Mouse (Mus musculus) liver, embryonic 11.5 days (tissue): Measurements from ENCODE around the gene Npepl1. TPM values are rescaled to one million over a fixed set of nuclear protein-coding genes. Genes with fewer than 3 reads are reported as not detected.

Source experiments
- ATAC-seq: fragments of 200-750 bp; cut with Nextera tagmentation; replicated peaks from 2 replicates; pipeline ENCODE4 v1.8.0; 2017; ENCODE audit warnings: moderate number of reproducible peaks, mild to moderate bottlenecking, moderate TSS enrichment, moderate library complexity; ENCODE audit not compliant: low FRiP score
- DNase-seq: peaks from one replicate; pipeline ENCODE4 v3.0.0-alpha.2; 2017; ENCODE audit warnings: low spot score
- H3K27ac ChIP-seq: fragments of 300-500 bp; sonication (generic); 2 replicates; pipeline ENCODE4 v1.5.1; 2014; ENCODE audit warnings: mild to moderate bottlenecking, low read depth, low read length, control low read depth
- H3K27me3 ChIP-seq: fragments of 300-500 bp; sonication (generic); replicated peaks from 2 replicates; pipeline ENCODE4 v1.6.1; 2014; ENCODE audit warnings: low read length, mixed read lengths; ENCODE audit not compliant: control insufficient read depth, insufficient read depth
- H3K36me3 ChIP-seq: fragments of 300-500 bp; sonication (generic); 2 replicates; pipeline ENCODE4 v1.6.1; 2014; ENCODE audit warnings: mild to moderate bottlenecking, low read length, moderate library complexity, mixed read lengths; ENCODE audit not compliant: control insufficient read depth, insufficient read depth
- H3K4me1 ChIP-seq: fragments of 300-500 bp; sonication (generic); replicated peaks from 2 replicates; pipeline ENCODE4 v1.6.1; 2014; ENCODE audit warnings: low read length, mixed read lengths; ENCODE audit not compliant: control insufficient read depth, insufficient read depth
- H3K4me2 ChIP-seq: fragments of 300-500 bp; sonication (generic); 2 replicates; pipeline ENCODE4 v1.6.1; 2014; ENCODE audit warnings: mild to moderate bottlenecking, control low read depth, moderate library complexity
- H3K4me3 ChIP-seq: fragments of 300-500 bp; sonication (generic); 2 replicates; pipeline ENCODE4 v1.5.1; 2014; ENCODE audit warnings: low read depth, low read length, control low read depth
- H3K9ac ChIP-seq: fragments of 300-500 bp; sonication (generic); 2 replicates; pipeline ENCODE4 v1.6.1; 2014; ENCODE audit warnings: low read depth, low read length, control low read depth
- H3K9me3 ChIP-seq: fragments of 300-500 bp; sonication (generic); 2 replicates; pipeline ENCODE4 v1.6.1; 2016; ENCODE audit warnings: low read length, inconsistent platforms, mixed read lengths; ENCODE audit not compliant: control insufficient read depth
- WGBS: fragments of 180-500 bp; shearing (Covaris S2); extraction: QIAGEN DNeasy Blood & Tissue Kit; methylation state at CpG from one replicate; pipeline ENCODE4 v1.1.7; 2014; 5-methylcytosine and 5-hydroxymethylcytosine counted together
- polyA plus RNA-seq: library from polyadenylated mRNA; unstranded; fragments of >200 nt; fragmentation: Nextera tagmentation; extraction: Ambion mirVana; gene quantifications from 2 replicates; pipeline ENCODE4 v1.2.1, GENCODE M21; 2014

Gene Npepl1
- polyA plus RNA-seq, 1 experiment from 2014 or later = 59.1 TPM

DNA sequence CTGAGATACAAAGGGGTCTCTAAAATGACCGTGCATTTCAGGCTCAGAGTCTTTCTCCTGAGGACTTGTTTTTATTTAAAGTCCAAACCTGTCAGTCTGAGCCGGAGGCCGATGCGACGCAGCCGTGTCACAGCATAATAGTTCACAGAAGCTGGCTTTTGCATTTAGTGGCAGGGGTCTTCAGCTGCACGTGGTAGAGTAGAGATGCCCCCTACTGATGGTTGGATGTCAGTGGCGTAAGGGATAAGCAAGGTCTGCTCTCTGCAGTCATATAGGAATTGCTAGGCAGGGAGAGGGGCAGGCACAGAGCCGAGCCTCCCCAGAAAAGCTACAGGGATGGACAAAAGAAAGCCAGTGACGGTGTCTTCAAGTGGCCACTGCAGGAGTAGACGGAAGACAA, 8.0 kb downstream of the Npepl1 start:
- WGBS = 75% methylated on average over 11 of the region's 11 CpGs
- H3K9me3 ChIP-seq = no peaks in the 10 kb centered on the region
- no peak overlapping the region for H3K27ac ChIP-seq
- H3K4me2 ChIP-seq = no peak overlapping the region
- peaks cover 33% of the 10 kb centered on the region for H3K36me3 ChIP-seq
- H3K4me3 ChIP-seq = no peak overlapping the region
- no peaks in the 10 kb centered on the region for H3K4me1 ChIP-seq
- no peak overlapping the region for H3K9ac ChIP-seq
- no peaks in the 10 kb centered on the region for H3K27me3 ChIP-seq
- DNase-seq (no peak), ATAC-seq (no peak)

DNA sequence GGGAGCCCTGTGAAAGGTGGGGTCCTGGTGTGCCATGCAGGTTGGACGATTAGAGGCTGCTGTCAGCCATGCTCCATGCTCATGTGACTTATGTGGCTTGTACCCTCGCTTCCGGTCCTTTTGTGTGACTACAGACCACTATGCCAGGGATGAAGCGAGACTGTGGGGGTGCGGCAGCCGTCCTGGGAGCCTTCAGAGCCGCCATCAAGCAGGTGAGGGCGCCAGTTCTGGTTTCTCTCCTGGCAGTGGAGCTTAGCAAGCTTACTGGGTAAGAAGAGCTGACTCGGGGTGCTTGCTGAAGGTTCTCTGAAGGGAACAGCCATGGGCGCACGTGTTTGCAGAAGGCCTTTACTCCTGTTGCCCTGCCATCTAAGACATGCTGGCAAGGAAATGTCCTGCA, 9.1 kb downstream of the Npepl1 start:
- Histone ChIP-seq H3K4me2 (no peak overlapping the region), H3K9me3 (no peaks in the 10 kb centered on the region), H3K36me3 (peaks cover 41% of the 10 kb centered on the region), H3K9ac (no peak overlapping the region), H3K27ac (no peak overlapping the region), H3K4me3 (no peak overlapping the region), H3K27me3 (no peaks in the 10 kb centered on the region), H3K4me1 (no peaks in the 10 kb centered on the region)
- DNase-seq (no peak), ATAC-seq (no peak)
- WGBS = 91% methylated on average over 11 of the region's 11 CpGs

DNA sequence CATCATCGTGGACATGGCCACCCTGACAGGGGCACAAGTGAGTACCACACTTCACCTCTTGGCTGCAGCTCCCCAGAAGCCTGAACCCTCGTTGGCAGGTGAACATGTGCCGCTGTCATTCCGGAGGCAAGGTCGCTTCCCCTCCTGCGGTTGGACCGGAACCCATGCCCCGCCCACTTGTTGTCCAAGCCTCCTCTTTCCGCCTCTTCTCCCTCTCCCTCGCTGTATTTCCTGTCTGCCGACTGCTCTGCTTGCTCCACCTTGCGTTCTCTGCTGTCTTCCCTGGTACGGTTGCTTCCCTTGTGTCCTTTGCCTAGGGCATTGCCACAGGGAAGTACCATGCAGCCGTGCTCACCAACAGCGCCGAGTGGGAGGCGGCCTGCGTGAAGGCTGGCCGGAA, 10.5 kb downstream of the Npepl1 start:
- 90% methylated on average over 19 of the region's 19 CpGs for WGBS
- peaks cover 36% of the 10 kb centered on the region for H3K36me3 ChIP-seq
- no peak for ATAC-seq
- no peak for DNase-seq
- H3K4me1 ChIP-seq = no peaks in the 10 kb centered on the region
- H3K27ac ChIP-seq = no peak overlapping the region
- H3K4me3 ChIP-seq = no peak overlapping the region
- H3K4me2 ChIP-seq = no peak overlapping the region
- H3K27me3 ChIP-seq = no peaks in the 10 kb centered on the region
- no peaks in the 10 kb centered on the region for H3K9me3 ChIP-seq
- no peak overlapping the region for H3K9ac ChIP-seq

DNA sequence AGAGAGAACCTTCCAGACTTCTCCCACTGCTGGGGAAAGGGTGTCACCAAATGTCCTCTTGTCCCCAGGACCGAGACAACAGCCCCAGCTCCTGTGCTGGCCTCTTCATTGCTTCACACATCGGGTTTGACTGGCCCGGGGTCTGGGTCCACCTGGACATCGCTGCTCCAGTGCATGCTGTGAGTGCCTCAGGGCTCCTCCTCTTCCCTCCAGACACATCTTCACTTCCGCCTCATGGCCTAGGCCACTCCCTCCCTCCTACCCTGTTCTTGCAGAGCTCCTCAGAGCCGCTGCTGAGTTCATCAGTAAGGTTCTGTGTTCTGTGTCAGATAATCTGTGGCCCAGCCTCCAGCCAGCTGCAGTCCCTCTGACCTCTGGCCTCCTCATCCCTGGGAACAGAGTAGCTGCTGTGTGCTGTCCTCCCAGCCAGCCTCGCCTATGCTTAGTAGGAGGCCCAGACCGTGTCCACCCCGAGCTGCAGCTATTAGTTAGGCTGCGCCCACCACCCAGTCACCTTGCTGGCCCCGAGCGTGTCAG, 11.3 kb downstream of the Npepl1 start:
- H3K27me3 ChIP-seq = no peaks in the 10 kb centered on the region
- no peak overlapping the region for H3K27ac ChIP-seq
- DNase-seq (peak; percentile 28), ATAC-seq (peak; percentile 15; the same call in 1 of the 2 replicates)
- H3K9ac ChIP-seq = no peak overlapping the region
- no peak overlapping the region for H3K4me2 ChIP-seq
- peaks cover 36% of the 10 kb centered on the region for H3K36me3 ChIP-seq
- 79% methylated on average over 12 of the region's 12 CpGs for WGBS
- H3K9me3 ChIP-seq = no peaks in the 10 kb centered on the region
- no peaks in the 10 kb centered on the region for H3K4me1 ChIP-seq
- H3K4me3 ChIP-seq = no peak overlapping the region

DNA sequence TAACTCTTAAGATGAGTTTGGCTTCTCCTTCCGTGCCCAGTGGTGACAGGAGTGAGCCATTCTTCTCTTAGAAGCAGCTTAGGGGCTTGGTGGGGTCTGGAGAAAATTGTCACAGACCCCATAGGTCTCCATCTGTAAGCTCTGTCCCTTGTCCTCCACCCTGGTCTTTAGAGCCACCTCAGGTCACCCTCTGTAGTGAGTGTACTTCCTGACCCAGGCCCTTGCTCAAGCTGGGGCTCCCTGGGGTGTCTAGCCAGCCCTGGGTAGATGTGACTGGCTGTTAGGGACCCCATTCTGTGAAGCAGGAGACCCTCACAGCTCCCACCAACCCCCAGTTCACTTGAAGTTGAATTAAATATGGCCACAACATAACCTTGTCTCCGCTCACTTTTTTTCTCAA, 12.2 kb downstream of the Npepl1 start:
- no peak overlapping the region for H3K4me3 ChIP-seq
- no peaks in the 10 kb centered on the region for H3K9me3 ChIP-seq
- peaks cover 36% of the 10 kb centered on the region for H3K36me3 ChIP-seq
- H3K9ac ChIP-seq = no peak overlapping the region
- ATAC-seq (no peak), DNase-seq (peak; percentile 20)
- WGBS = 89% methylated on average over 2 of the region's 2 CpGs
- H3K4me2 ChIP-seq = no peak overlapping the region
- no peak overlapping the region for H3K27ac ChIP-seq
- peaks cover 3% of the 10 kb centered on the region; the same call in 1 of the 2 replicates for H3K4me1 ChIP-seq
- no peaks in the 10 kb centered on the region for H3K27me3 ChIP-seq

DNA sequence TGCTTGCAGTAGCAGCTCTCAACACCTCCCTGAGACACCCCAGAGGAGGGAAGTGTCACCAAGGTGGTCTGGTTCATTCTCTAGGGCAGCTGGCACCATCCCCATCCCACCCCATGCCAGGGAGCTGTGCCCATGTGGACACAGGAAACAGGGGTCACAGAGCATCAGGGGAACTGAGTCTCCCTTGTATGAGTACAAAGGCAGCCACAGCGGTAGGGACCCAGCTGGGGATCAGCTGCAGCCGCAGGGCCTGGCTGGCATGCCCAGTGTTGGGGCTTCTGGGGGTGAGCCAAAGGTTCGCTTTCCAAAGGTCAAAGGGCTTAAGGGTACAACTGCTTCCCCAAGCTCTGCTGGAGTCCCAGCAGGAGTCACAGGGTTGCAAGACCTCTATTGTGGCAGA, 13.6 kb downstream of the Npepl1 start:
- ATAC-seq = no peak
- WGBS = 91% methylated on average over 3 of the region's 3 CpGs

DNA sequence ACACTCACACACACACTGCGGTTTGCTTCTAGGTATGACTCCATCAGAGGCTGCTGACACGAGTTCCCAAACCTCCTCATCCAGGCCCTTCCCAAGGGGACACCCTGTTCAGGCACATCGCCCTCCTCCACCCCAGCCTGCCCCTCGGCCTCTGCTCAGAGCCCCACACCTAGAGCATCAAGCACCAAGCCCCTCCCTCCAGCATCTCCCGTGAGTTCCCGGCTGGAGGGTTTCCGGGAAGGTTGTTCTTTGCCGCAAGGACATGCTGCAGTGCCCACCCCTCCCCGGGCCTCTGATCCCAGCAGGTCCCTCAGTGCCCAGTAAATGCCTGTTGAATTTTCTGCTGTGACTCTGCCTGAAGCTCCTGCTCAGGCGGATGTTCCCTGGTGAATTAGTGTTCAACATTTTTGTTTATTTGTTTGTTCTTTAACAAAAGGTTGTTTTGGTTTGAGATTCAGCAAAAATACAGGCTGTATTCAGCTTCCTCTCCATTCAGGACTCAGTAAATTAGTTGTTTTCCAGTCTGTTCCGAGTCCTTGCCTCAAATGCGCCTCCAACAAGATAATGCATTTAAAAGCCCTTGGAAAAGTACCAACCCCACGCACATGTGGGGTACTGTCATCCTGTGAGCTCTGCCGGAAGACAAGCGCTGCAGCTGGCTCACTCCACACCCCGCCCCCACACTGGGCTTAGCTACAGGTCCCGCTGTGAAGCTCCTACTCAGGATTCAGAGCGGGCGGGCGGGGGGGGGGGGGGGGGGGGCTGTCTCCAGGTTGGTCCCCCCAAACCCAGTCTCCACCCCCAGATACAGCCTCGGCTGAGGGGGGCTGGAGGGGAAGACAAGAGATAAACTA, 16.6 kb downstream of the Npepl1 start:
- H3K36me3 ChIP-seq = peaks cover 16% of the 10 kb centered on the region
- peak; percentile 15; the same call in 1 of the 2 replicates for ATAC-seq
- 12% methylated on average over 16 of the region's 21 CpGs for WGBS
- H3K27ac ChIP-seq = no peak overlapping the region
- DNase-seq = peak; percentile 65
- H3K4me2 ChIP-seq = peak overlapping the region; percentile 37; the same call in 1 of the 2 replicates
- H3K27me3 ChIP-seq = no peaks in the 10 kb centered on the region
- H3K4me3 ChIP-seq = no peak overlapping the region
- H3K9me3 ChIP-seq = no peaks in the 10 kb centered on the region
- no peak overlapping the region for H3K9ac ChIP-seq
- H3K4me1 ChIP-seq = peaks cover 3% of the 10 kb centered on the region; the same call in 1 of the 2 replicates

More for the DNA sequence above, 13.6 kb downstream of the Npepl1 start:
- Histone ChIP-seq H3K27ac (no peak overlapping the region), H3K36me3 (peaks cover 36% of the 10 kb centered on the region), H3K4me3 (no peak overlapping the region), H3K27me3 (no peaks in the 10 kb centered on the region), H3K9ac (no peak overlapping the region), H3K4me2 (no peak overlapping the region), H3K4me1 (peaks cover 3% of the 10 kb centered on the region; the same call in 1 of the 2 replicates), H3K9me3 (no peaks in the 10 kb centered on the region)
- DNase-seq = peak; percentile 22

DNA sequence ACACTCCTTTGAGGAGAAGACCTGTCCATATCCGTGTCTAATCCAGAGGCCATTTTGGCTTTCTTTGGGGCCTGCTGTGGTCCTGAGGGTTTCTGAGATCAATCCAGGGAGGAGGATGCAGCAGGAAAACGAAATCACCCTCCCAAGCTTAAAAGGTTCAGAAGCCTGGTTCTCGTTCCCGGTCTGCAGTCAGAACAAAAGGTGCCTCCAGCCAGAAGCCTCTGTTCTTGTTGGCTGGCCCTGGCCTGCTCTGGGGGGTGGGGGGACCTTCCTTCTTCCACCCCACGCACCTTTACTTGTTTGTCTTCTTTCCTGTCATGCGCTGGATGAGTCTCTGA, 17.2 kb downstream of the Npepl1 start:
- H3K4me1 ChIP-seq = peaks cover 3% of the 10 kb centered on the region; the same call in 1 of the 2 replicates
- no peak overlapping the region for H3K27ac ChIP-seq
- H3K9ac ChIP-seq = no peak overlapping the region
- H3K27me3 ChIP-seq = no peaks in the 10 kb centered on the region
- WGBS = 47% methylated on average over 6 of the region's 6 CpGs
- H3K36me3 ChIP-seq = peaks cover 12% of the 10 kb centered on the region
- ATAC-seq = no peak
- peak overlapping the region; percentile 37; the same call in 1 of the 2 replicates for H3K4me2 ChIP-seq
- no peak overlapping the region for H3K4me3 ChIP-seq
- DNase-seq = no peak
- no peaks in the 10 kb centered on the region for H3K9me3 ChIP-seq

DNA sequence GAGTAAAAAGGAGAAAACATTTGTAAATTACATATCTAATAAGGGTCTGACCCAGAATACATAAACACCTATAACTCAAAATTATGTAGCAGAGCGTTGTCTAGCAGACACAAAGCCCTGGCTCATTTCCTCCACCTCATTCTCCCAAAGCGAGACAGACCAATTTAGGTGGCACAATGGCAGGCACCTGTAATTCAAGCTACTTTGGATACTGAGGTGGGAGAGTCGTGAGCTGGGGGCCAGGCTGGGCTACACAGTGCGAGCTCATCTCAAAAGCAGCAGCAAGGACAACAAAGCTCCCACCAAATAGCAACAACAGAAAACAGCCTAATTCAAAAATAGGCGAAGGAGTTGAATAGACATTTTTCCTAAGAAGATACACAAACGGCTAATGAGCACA, 18.8 kb downstream of the Npepl1 start:
- Histone ChIP-seq H3K4me3 (no peak overlapping the region), H3K27ac (no peak overlapping the region), H3K36me3 (peaks cover 2% of the 10 kb centered on the region; the same call in 1 of the 2 replicates), H3K27me3 (no peaks in the 10 kb centered on the region), H3K4me2 (no peak overlapping the region), H3K9me3 (no peaks in the 10 kb centered on the region), H3K4me1 (peaks cover 3% of the 10 kb centered on the region; the same call in 1 of the 2 replicates), H3K9ac (no peak overlapping the region)
- 83% methylated on average over 6 of the region's 6 CpGs for WGBS
- DNase-seq (no peak), ATAC-seq (no peak)
